Mouse (Mus musculus) MEL (cell line): ENCODE results near the gene Zfp790. TPM values are rescaled to one million over a fixed set of nuclear protein-coding genes. Genes with fewer than 3 reads are reported as not detected.

Source experiments
- DNase-seq: peaks from one replicate; pipeline ENCODE4 v3.0.0; 2011; ENCODE audit warnings: low read depth, low spot score
- H3K27ac ChIP-seq: 2 replicates; pipeline ENCODE4 v1.5.1; 2012; ENCODE audit warnings: low read depth, mild to moderate bottlenecking, control low read depth, low read length, moderate library complexity; ENCODE audit not compliant: control insufficient read depth
- H3K27me3 ChIP-seq, 2 experiments: fragments of 150-350 bp in 1 of 2; sonication (generic) in 1 of 2; 2 replicates each; pipeline ENCODE4 v1.6.1; 2012; ENCODE audit warnings: low read length in 2 of 2, mild to moderate bottlenecking in 2 of 2, improper control_type of control experiment in 1 of 2, moderate library complexity in 1 of 2; ENCODE audit not compliant: insufficient read depth in 2 of 2, control insufficient read depth in 1 of 2
- H3K36me3 ChIP-seq, 2 experiments: 2 replicates each; pipeline ENCODE4 v1.6.1; 2012 to 2014; ENCODE audit warnings: low read length in 2 of 2, improper control_type of control experiment in 1 of 2, inconsistent platforms in 1 of 2, mild to moderate bottlenecking in 1 of 2; ENCODE audit not compliant: insufficient read depth in 2 of 2, control insufficient read depth in 1 of 2
- H3K4me1 ChIP-seq, 2 experiments: fragments of 150-350 bp in 1 of 2; sonication (generic) in 1 of 2; 2 replicates each; pipeline ENCODE4 v1.6.1; 2012; ENCODE audit warnings: low read length in 2 of 2, improper control_type of control experiment in 1 of 2, mild to moderate bottlenecking in 1 of 2; ENCODE audit not compliant: insufficient read depth in 2 of 2, control insufficient read depth in 1 of 2
- H3K4me3 ChIP-seq, 2 experiments: fragments of 150-350 bp in 1 of 2; sonication (generic) in 1 of 2; 2 replicates each; pipeline ENCODE4 v1.5.1; 2012; ENCODE audit warnings: low read depth in 2 of 2, low read length in 2 of 2, mild to moderate bottlenecking in 2 of 2, moderate library complexity in 2 of 2, control low read depth in 1 of 2, improper control_type of control experiment in 1 of 2; ENCODE audit not compliant: control insufficient read depth in 1 of 2, insufficient read depth in 1 of 2
- H3K79me2 ChIP-seq: 2 replicates; pipeline ENCODE4 v1.6.1; 2012; ENCODE audit warnings: mild to moderate bottlenecking, low read length, moderate library complexity; ENCODE audit not compliant: control insufficient read depth, poor library complexity, insufficient read depth
- H3K9ac ChIP-seq: 2 replicates; pipeline ENCODE4 v1.6.1; 2012; ENCODE audit warnings: low read depth, mild to moderate bottlenecking, control low read depth, low read length, moderate library complexity; ENCODE audit not compliant: control insufficient read depth, poor library complexity, severe bottlenecking
- H3K9me3 ChIP-seq: fragments of 150-350 bp; sonication (generic); replicated peaks from 2 replicates; pipeline ENCODE4 v1.6.1; 2012; ENCODE audit warnings: mild to moderate bottlenecking, low read length, improper control_type of control experiment, moderate library complexity; ENCODE audit not compliant: insufficient read depth
- BHLHE40 ChIP-seq: IDR thresholded peaks from 2 replicates; pipeline ENCODE4 v1.6.1; 2012; ENCODE audit warnings: low read depth, mild to moderate bottlenecking, inconsistent platforms, low read length, improper control_type of control experiment, borderline replicate concordance
- EP300 ChIP-seq, 2 experiments: IDR thresholded peaks; 2 replicates each; pipeline ENCODE4 v1.6.1; 2011; ENCODE audit warnings: improper control_type of control experiment in 2 of 2, low read length in 2 of 2, low read depth in 1 of 2, mild to moderate bottlenecking in 1 of 2
- GABPA ChIP-seq: IDR thresholded peaks from 2 replicates; pipeline ENCODE4 v1.6.1; 2012; ENCODE audit warnings: low read depth, mild to moderate bottlenecking, inconsistent platforms, low read length, improper control_type of control experiment, moderate library complexity
- GATA1 ChIP-seq: IDR thresholded peaks from 2 replicates; pipeline ENCODE4 v1.6.1; 2011; ENCODE audit warnings: low read depth, low read length, improper control_type of control experiment
- HCFC1 ChIP-seq: IDR thresholded peaks from 2 replicates; pipeline ENCODE4 v1.6.1; 2012; ENCODE audit warnings: low read depth, mild to moderate bottlenecking, inconsistent platforms, low read length, improper control_type of control experiment, moderate library complexity
- JUND ChIP-seq: IDR thresholded peaks from 2 replicates; pipeline ENCODE4 v1.6.1; 2011; ENCODE audit warnings: low read depth, mild to moderate bottlenecking, improper control_type of control experiment, low read length
- KAT2A ChIP-seq: conservative IDR thresholded peaks from 2 replicates; pipeline ENCODE4 v1.6.1; 2012; ENCODE audit warnings: low read depth, low read length, improper control_type of control experiment, inconsistent platforms
- MAFK ChIP-seq: IDR thresholded peaks from 2 replicates; pipeline ENCODE4 v1.6.1; 2011; ENCODE audit warnings: low read depth, mild to moderate bottlenecking, low read length, improper control_type of control experiment, borderline replicate concordance
- MAZ ChIP-seq: IDR thresholded peaks from 2 replicates; pipeline ENCODE4 v1.6.1; 2012; ENCODE audit warnings: low read depth, mild to moderate bottlenecking, inconsistent platforms, low read length, improper control_type of control experiment
- MEF2A ChIP-seq: IDR thresholded peaks from 2 replicates; pipeline ENCODE4 v1.6.1; 2014; ENCODE audit warnings: low read depth, mild to moderate bottlenecking, inconsistent platforms, low read length, improper control_type of control experiment; ENCODE audit not compliant: poor library complexity, insufficient replicate concordance, severe bottlenecking; ENCODE audit errors: extremely low read depth
- MXI1 ChIP-seq: IDR thresholded peaks from 2 replicates; pipeline ENCODE4 v1.6.1; 2011; ENCODE audit warnings: mild to moderate bottlenecking, low read depth, low read length, improper control_type of control experiment
- MYB ChIP-seq: IDR thresholded peaks from 2 replicates; pipeline ENCODE4 v1.6.1; 2011; ENCODE audit warnings: mild to moderate bottlenecking, low read depth, low read length, improper control_type of control experiment
- MYC ChIP-seq: IDR thresholded peaks from 2 replicates; pipeline ENCODE4 v1.6.1; 2011; ENCODE audit warnings: low read depth, mild to moderate bottlenecking, low read length, improper control_type of control experiment, moderate library complexity
- NELFE ChIP-seq: IDR thresholded peaks from 2 replicates; pipeline ENCODE4 v1.6.1; 2011; ENCODE audit warnings: low read depth, low read length, improper control_type of control experiment
- POLR2A ChIP-seq, 2 experiments: IDR thresholded peaks; 2 replicates each; pipeline ENCODE4 v1.6.1; 2011 to 2012; ENCODE audit warnings: low read length in 2 of 2, mild to moderate bottlenecking in 2 of 2, control low read depth in 1 of 2, improper control_type of control experiment in 1 of 2, low read depth in 1 of 2, moderate library complexity in 1 of 2; ENCODE audit not compliant: control insufficient read depth in 1 of 2, insufficient read depth in 1 of 2, poor library complexity in 1 of 2
- POLR2AphosphoS2 ChIP-seq: IDR thresholded peaks from 2 replicates; pipeline ENCODE4 v1.6.1; 2011; ENCODE audit warnings: low read length, improper control_type of control experiment
- RAD21 ChIP-seq: IDR thresholded peaks from 2 replicates; pipeline ENCODE4 v1.6.1; 2011; ENCODE audit warnings: mild to moderate bottlenecking, low read depth, low read length, improper control_type of control experiment
- RCOR1 ChIP-seq: IDR thresholded peaks from 2 replicates; pipeline ENCODE4 v1.6.1; 2012; ENCODE audit warnings: low read depth, mild to moderate bottlenecking, inconsistent platforms, low read length, improper control_type of control experiment
- SIN3A ChIP-seq: IDR thresholded peaks from 2 replicates; pipeline ENCODE4 v1.6.1; 2012; ENCODE audit warnings: low read length, improper control_type of control experiment, inconsistent platforms
- TAL1 ChIP-seq: IDR thresholded peaks from 2 replicates; pipeline ENCODE4 v1.6.1; 2012; ENCODE audit warnings: mild to moderate bottlenecking, inconsistent platforms, low read length, moderate library complexity, mixed read lengths
- TBP ChIP-seq: IDR thresholded peaks from 2 replicates; pipeline ENCODE4 v1.8.0; 2011; ENCODE audit warnings: low read depth, low read length, improper control_type of control experiment
- TCF12 ChIP-seq: IDR thresholded peaks from 2 replicates; pipeline ENCODE4 v1.6.1; 2014; ENCODE audit warnings: low read depth, mild to moderate bottlenecking, inconsistent platforms, low read length, improper control_type of control experiment, moderate library complexity
- UBTF ChIP-seq: IDR thresholded peaks from 2 replicates; pipeline ENCODE4 v1.6.1; 2012; ENCODE audit warnings: low read depth, mild to moderate bottlenecking, inconsistent platforms, low read length, improper control_type of control experiment, moderate library complexity, borderline replicate concordance; ENCODE audit not compliant: insufficient read depth
- USF1 ChIP-seq: IDR thresholded peaks from 2 replicates; pipeline ENCODE4 v1.6.1; 2014; ENCODE audit warnings: low read depth, mild to moderate bottlenecking, inconsistent platforms, low read length, improper control_type of control experiment, moderate library complexity
- USF2 ChIP-seq, 2 experiments: IDR thresholded peaks; 2 replicates each; pipeline ENCODE4 v1.6.1; 2011 to 2012; ENCODE audit warnings: improper control_type of control experiment in 2 of 2, low read length in 2 of 2, borderline replicate concordance in 1 of 2, inconsistent platforms in 1 of 2, low read depth in 1 of 2, mild to moderate bottlenecking in 1 of 2; ENCODE audit not compliant: insufficient read depth in 1 of 2
- ZKSCAN1 ChIP-seq: IDR thresholded peaks from 2 replicates; pipeline ENCODE4 v1.6.1; 2012; ENCODE audit warnings: low read depth, mild to moderate bottlenecking, inconsistent platforms, low read length, improper control_type of control experiment, moderate library complexity
- ZMIZ1 ChIP-seq: IDR thresholded peaks from 2 replicates; pipeline ENCODE4 v1.6.1; 2012; ENCODE audit warnings: low read depth, mild to moderate bottlenecking, inconsistent platforms, low read length, improper control_type of control experiment, moderate library complexity
- ZNF384 ChIP-seq: IDR thresholded peaks from 2 replicates; pipeline ENCODE4 v1.6.1; 2012; ENCODE audit warnings: low read depth, mild to moderate bottlenecking, inconsistent platforms, low read length, improper control_type of control experiment
- polyA plus RNA-seq, 2 experiments: library from polyadenylated mRNA; stranded (reverse) in 1 of 2; unstranded in 1 of 2; fragments of >175 nt in 1 of 2; fragments of >200 nt in 1 of 2; gene quantifications; 2 replicates each; pipeline versions ENCODE4 v1.2.1 to v1.2.4; 2012; ENCODE audit warnings: low replicate concordance in 2 of 2, low read depth in 1 of 2; ENCODE audit not compliant: insufficient read length in 2 of 2, insufficient read depth in 1 of 2, missing spikeins in 1 of 2
- total RNA-seq: library from RNA; depleted of rRNA; stranded (reverse); fragments of 300-350 nt; gene quantifications from 2 replicates; pipeline ENCODE4 v1.2.3, GENCODE M21; 2012

Zfp790 gene
- total and polyA plus RNA-seq, 3 experiments, result 3.8 to 4.9 TPM; not detected in 1

- H3K9ac ChIP-seq, result peak overlapping the region; percentile 71
- peak overlapping the region; percentile 64 to 91 for H3K4me3 ChIP-seq
- H3K36me3 ChIP-seq, result no peaks in the 10 kb centered on the region; a peak in 2 of 4 replicates
- DNase-seq, result peak; percentile 38
- TF ChIP-seq TCF12, result no peak
- TF ChIP-seq RAD21, result no peak
- no peak for TF ChIP-seq KAT2A
- no peak for TF ChIP-seq MEF2A
- TF ChIP-seq EP300 (IDR thresholded peaks at IDR 0.05; ENCODE audit: low read depth in 1 of 2, low read length in 2 of 2), result no peak
- TF ChIP-seq TAL1, result no peak
- TF ChIP-seq ZNF384, result no peak
- TF ChIP-seq BHLHE40, result no peak
- no peak for TF ChIP-seq MAFK
- no peak for TF ChIP-seq UBTF
- TF ChIP-seq USF1, result no peak
- no peak for TF ChIP-seq NELFE
- TF ChIP-seq RCOR1, result no peak
- no peak for TF ChIP-seq POLR2A (IDR thresholded peaks at IDR 0.05; ENCODE audit: control insufficient read depth in 1 of 2, insufficient read depth in 1 of 2, low read depth in 1 of 2, low read length in 2 of 2, poor library complexity in 1 of 2)
- TF ChIP-seq JUND, result no peak
- no peak for TF ChIP-seq HCFC1
- TF ChIP-seq MXI1, result no peak
- no peak for TF ChIP-seq MAZ
- no peak for TF ChIP-seq ZKSCAN1
- H3K9me3 ChIP-seq, result no peaks in the 10 kb centered on the region
- H3K4me1 ChIP-seq, result peaks cover 0 to 2% of the 10 kb centered on the region in 2 experiments; a peak in 3 of 4 replicates
- H3K27ac ChIP-seq, result no peak overlapping the region; the same call in 1 of the 2 replicates
- no peaks in the 10 kb centered on the region; the same call in 1 of the 2 replicates for H3K79me2 ChIP-seq
- no peaks in the 10 kb centered on the region for H3K27me3 ChIP-seq
These were observed 36.9 kb downstream of the Zfp790 start for GRCm38 (mm10) chr7:29852831-29853218.

- no peaks in the 10 kb centered on the region for H3K9me3 ChIP-seq
- H3K9ac ChIP-seq, result peak within 1 kb of the TSS; percentile 71
- H3K27me3 ChIP-seq, result no peaks in the 10 kb centered on the region
- no peaks in the 10 kb centered on the region; the same call in 1 of the 2 replicates for H3K79me2 ChIP-seq
- H3K36me3 ChIP-seq, result no peaks in the 10 kb centered on the region; a peak in 2 of 4 replicates
- DNase-seq, result peak; percentile 95
- H3K4me1 ChIP-seq, result peaks cover 0 to 2% of the 10 kb centered on the region in 2 experiments; a peak in 3 of 4 replicates
- peak within 1 kb of the TSS; percentile 42 for H3K27ac ChIP-seq
- peak within 1 kb of the TSS; percentile 64 to 91 for H3K4me3 ChIP-seq
- TF ChIP-seq MAFK (no peak), ZNF384 (no peak), RCOR1 (0 out of 2 replicates have a peak, but pooled peaks have one; percentile 18), GATA1 (peak; percentile 8; the same call in 1 of the 2 replicates), MYB (no peak), EP300 (IDR thresholded peaks at IDR 0.05; ENCODE audit: low read depth in 1 of 2, low read length in 2 of 2) (no peak), KAT2A (peak; percentile 89), MAZ (no peak), GABPA (no peak), BHLHE40 (peak; percentile 54; the same call in 1 of the 2 replicates), TBP (peak; percentile 75), MEF2A (peak; percentile 38; the same call in 1 of the 2 replicates), USF2 (IDR thresholded peaks at IDR 0.05; ENCODE audit: borderline replicate concordance in 1 of 2, insufficient read depth in 1 of 2, low read depth in 1 of 2, low read length in 2 of 2) (no peak), RAD21 (no peak), MXI1 (peak; percentile 65), POLR2A (IDR thresholded peaks at IDR 0.05; ENCODE audit: control insufficient read depth in 1 of 2, insufficient read depth in 1 of 2, low read depth in 1 of 2, low read length in 2 of 2, poor library complexity in 1 of 2) (peak; percentile 14 to 72; a peak in 2 of 4 replicates), POLR2AphosphoS2 (no peak), ZMIZ1 (peak; percentile 44; the same call in 1 of the 2 replicates), SIN3A (peak; percentile 92), MYC (no peak)
These were observed 37.4 kb downstream of the Zfp790 start, which contains the start of gene Zfp940 for GRCm38 (mm10) chr7:29853219-29853842. Zfp940 (minus strand) TSS chr7:29853669.
